Mouse (Mus musculus) erythroblast, embryonic 14.5 days (primary cell): Measurements from ENCODE around the gene Vps37d.

Experiments
- GATA1 ChIP-seq: IDR thresholded peaks from 2 replicates; pipeline ENCODE4 v1.6.1; 2012; ENCODE audit warnings: low read length, inconsistent platforms, mixed read lengths
- TAL1 ChIP-seq: IDR thresholded peaks from 3 replicates; pipeline ENCODE4 v1.6.1; 2012; ENCODE audit warnings: low read length, inconsistent platforms, mixed read lengths

DNA sequence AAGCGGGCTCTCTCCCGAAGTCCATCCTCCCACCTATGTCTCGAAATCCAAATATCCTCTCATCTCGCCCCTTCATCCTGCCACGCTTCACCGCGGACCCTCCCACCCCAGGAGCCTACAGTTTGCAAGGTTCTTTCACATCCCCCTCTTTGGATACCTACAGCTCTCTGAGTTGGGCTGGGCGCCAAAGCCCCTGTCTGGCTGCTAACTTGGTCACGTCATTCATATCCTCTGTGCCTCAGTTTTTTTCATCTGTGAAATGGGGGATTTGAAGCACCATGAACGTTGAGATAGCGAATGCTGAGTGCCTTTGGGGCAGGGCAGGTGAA lies 380 bp upstream of the Vps37d start:
- no peak for TF ChIP-seq TAL1
- TF ChIP-seq GATA1: no peak
